Mouse (Mus musculus) CD4-positive helper T cell, adult 2 months (primary cell): ENCODE data around the gene Amn1.
A peak's percentile ranks its signal among the peaks of the same experiment; 100 is the strongest.
"Not testable (repeated sequence)": the region's sequence is repeated elsewhere in the genome, so short reads cannot be mapped to it uniquely, and the experiment has no call there.

ENCODE experiments used
- DNase-seq: peaks from one replicate; pipeline ENCODE4 v3.0.0-alpha.2; 2012; ENCODE audit warnings: low read depth, missing footprints, low spot score

The Amn1 gene

DNA sequence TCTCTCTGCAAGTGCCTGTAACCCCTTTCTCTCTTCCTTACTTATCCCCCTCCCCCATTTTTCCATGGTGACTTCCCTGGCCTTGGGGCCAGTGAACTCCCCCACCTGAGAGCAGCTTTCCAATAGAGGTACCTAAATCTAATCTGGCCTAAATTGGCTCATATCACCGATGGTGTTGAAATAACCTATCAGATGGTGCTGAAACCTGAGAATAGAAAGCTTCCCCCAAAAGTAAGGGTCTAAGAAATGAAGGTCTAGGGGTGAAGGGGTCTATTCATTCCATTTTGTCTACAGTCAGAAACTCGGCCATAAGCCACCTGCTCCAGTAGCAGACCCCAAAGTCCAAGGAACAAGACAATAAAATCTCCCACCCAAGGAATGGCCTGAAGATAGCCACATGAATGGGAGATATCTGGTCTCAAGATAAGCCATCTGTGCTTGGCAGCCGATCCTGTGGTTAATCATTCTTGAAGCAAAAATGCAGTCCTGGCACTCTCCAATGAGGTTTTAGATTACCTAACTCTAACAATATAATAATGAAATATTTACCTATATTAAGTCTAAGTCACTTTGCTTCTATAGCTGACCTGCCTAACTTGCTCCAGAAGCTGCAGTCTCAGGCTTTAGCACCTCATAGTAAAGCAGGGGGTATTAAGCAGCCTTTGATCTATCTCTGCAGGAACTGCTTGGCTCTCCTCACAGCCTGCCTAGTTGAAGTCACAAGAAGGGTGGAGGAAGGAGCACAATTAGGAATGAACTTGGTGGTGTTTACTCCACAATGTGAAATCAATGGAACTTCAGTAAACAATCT lies 33.3 kb downstream of the Amn1 start:
- no peak for DNase-seq

DNA sequence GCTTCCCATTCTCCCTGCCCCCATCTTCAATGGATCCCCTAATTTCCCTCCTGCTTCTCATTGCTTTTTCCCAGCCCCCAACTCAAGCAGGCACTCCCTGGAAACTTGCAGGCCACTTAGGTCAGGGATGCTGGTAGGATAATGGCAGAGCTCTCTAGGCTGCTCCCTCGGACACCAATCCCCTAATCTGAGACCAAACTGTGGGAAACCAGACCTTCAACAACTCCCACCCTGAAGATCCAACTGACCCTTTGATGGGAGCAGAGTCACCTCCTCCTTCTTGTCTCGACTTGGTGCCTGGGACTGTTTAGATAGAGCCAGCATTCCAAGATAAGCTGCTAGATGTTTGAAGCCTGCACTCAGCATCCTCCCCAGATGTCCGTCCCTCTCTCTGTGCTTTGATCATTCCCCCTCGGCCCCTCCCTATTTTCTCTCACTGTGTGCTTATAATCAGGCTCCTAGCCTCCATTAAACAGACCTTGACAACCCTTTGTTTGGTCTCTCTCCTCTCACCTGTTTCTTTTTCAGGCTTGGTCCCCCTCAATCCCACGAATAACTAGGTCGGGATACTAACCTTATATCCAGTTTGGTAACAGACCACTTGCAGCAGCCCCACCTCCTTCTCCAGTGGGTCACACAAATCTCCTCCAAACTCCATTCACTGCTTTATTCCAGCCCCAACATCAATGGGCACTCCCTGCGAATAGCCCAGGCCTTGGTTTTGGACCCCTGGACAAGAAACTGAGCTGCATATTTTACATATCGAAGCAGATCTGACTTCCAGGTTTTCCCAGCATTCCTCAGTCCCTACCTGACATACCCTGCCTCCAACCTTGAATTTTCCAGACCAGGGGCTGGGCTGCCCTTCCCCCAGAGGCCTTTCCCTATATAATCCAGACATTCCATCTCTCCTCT lies 34.1 kb downstream of the Amn1 start:
- no peak for DNase-seq

DNA sequence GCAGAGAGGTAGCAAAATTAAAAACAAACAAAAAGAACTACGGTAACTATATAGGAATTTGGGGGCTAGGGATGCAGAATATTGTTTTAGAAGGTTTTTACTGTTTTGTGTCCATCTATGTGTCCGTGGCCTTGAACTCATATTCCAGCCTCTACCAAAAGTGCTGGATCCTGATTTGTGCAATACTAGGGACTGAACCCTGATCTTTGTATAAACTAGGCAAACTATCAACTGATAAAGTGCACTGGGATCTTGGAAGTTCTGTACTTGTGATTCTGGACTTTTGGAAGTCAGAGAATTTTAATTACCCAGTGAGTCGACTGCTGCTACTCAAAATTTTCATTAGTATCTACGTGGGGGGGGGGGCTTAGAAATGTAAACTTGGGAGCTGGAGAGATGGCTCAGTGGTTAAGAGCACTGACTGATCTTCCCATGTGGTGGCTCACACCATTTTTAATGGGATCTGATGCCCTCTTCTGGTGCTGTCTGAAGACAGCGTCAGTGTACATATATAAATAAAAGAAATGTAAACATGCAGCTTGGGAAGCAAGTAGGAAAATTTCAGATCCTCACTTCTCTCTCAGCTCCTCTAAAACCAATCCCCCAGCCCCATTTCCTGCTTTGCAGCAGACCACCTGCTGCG lies 34.9 kb downstream of the Amn1 start:
- DNase-seq, result no peak

DNA sequence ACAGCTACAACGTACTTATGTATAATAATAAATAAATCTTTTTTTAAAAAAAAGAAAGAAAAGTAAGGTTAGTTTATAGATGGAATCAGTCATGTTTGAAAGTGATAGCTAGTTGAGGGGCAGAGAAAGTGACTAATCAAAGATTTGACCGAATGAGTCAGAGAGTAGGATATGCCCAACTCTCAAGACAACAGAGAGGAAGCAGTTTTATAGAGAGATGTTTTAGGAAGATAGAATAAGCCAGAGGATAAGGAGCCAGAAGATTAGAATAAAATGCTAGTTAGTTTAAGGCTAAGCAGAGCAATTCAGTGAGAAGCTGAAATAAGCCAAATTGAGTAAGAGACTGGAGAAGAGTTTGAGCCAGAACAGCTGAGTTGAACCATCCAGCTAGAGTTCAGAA lies 36.4 kb downstream of the Amn1 start:
- no peak for DNase-seq

DNA sequence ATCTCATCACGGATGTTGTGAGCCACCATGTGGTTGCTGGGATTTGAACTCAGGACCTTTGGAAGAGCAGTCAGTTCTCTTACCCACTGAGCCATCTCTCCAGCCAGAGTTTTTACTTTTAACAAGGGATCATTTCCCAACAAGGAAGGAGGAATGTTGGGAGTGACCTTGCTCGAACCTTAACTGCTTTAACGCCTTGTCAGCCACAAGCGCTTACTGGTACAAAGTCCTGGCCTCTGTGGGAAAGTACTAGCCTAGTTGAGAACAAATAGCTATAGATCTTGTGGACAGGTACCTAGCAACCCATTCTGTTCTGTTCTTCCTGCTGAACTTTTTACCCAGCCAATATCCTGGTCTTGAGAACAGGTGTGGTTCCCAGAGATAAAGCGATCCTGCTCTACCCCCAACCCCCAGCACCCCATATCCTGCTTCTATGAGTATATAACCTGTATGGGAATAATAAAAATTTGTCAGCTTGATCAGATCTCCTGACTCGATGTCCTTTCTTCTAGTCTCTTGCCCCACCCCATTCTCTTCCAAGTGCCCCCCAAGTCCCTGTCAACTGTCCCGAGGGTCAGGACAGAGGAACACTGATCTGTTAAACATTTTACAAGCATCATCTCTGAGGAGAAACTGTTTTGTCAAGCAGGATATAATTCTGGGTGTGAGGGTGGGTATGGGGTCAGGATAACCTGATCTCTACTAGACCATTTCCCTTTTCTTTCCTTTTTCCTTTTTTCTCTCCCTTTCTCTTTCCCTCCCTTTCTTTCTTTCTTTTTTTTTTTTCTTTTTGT lies 39.9 kb downstream of the Amn1 start:
- no peak for DNase-seq

DNA sequence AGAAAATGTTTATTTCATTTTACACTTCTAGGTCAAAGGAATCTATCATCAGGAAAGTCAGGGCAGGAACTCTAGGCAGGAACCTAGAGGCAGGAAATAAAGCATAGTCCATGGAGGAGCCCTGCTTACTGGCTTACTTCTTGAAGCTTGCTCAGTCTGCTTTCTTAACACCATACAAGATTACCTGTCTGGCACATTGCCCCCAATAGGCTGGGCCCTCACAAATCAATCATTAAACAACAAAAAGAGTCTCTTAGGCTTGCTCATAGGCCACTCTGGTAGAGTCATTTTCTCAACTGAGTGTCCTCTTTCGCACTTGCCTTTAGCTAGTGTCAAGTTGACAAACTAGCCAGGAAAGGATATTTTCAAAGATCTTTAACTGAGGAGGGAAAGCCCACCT lies 43.4 kb downstream of the Amn1 start:
- no peak for DNase-seq

DNA sequence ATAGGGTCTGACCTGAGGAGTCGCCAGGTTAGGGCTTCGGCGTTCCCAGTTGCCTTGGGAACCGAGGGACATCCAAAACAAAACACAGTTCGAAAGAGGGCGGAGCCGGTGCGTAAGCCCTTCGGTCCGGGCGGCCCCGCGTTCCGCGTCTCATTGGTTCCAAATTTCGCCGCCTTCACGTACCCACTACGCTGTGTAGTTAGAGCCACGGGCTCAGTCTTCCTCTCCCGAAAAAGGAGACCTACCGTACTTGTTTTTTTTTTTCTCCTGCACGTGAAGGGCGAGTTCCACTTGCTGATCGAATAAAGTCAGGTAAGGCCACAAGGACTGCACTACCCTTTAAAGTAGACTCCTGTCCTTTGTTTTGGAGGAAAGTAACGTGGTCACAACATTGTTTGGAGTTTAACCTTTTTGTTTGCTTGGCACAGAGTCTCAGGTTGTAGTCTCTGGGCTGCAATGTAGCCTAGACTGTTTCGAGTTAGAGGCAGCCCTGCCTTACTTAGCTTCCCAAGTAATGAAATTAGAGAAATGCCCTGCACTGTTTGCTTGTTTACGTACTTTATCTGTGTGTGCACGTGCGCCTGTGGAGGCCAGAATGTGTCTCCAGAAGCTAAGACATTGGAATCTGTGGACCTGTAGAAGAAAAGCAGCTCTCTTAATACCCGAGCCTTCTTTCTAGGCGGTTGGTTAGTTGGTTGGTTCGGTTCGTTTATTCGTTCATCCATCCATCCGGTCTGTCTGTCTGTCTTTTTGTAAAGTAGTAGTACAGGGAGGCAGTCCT lies 46.9 kb downstream of the Amn1 start:
- DNase-seq, result peak; percentile 90

DNA sequence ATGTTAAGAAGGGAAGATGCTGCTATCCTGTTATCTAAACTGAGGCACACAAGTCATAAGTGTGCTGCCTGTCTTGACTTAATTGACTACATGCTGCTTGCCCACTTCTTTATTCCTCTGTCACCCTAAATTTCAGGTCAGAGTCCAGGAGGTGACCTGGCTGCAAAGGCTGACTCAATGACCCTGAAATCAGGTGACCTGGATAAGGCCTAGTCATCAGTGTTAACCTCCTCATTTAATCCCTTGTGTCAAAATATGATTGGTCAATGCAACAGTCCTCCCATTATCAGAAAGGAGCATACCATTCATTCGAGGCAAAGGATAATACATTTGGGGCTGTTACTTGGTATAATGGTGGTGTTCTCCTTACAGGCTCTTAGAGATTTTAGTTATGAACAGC lies 49.0 kb downstream of the Amn1 start, which contains the start of gene Etfbkmt:
Gene Etfbkmt, plus strand, starts transcription at position 379 of the 400 bp plus-strand sequence.
- DNase-seq, result no peak

DNA sequence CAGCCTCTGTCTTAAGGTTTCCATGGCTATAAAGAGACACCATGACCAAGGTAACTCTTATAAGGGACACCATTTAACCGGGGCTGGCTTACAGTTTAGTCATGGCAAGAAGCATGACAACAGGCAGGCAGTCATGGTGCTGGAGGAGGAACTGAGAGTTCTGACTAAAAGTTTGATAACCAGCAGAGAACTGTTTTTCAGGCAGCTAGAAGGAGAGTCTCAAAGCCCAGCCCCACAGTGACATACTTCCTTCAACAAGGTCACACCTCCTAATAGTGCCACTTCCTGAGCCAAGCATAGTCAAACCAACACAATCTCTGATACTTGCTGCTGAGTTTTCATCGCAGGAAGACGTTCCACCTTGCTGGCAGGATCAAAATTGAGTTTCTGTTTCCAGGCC lies 49.5 kb downstream of the Amn1 start:
- DNase-seq, result no peak

DNA sequence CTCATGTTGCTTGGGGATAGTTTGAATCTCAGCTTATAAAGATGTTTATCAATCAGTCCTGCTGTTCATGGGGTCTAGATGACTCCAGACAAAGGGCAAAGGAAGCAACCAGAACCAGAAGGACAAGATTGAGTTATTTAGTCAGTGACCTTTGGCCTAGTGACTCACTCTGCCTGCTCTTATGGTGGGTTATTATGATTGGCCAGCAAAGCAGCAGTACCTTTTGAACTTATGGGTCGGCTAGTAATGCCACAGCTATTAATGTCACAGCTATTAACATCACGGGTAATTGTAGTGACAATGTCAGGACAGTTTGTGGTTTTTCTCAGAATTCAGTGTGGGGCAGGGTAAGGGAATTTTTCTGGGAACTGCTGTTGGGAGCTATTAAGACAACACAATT lies 50.6 kb downstream of the Amn1 start:
- no peak for DNase-seq

DNA sequence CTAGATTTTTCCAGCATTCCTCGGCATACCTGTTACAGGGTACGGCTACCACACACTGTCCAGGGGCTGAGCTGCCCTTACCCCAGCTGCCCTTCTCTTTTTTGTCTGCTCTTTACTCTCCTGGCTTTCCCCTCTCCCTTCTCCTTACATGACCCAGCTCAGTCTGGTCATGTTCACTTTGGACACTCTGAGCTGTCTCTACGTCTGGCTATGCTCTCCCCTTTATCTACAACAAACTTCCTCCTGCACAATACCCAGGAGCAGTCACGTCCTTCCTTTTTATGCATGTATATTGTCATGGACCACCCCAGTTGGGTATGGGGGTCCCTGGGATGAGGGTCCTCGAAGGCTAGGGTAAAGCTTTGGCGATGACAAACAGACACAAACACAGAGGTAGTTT lies 52.9 kb downstream of the Amn1 start:
- no peak for DNase-seq

DNA sequence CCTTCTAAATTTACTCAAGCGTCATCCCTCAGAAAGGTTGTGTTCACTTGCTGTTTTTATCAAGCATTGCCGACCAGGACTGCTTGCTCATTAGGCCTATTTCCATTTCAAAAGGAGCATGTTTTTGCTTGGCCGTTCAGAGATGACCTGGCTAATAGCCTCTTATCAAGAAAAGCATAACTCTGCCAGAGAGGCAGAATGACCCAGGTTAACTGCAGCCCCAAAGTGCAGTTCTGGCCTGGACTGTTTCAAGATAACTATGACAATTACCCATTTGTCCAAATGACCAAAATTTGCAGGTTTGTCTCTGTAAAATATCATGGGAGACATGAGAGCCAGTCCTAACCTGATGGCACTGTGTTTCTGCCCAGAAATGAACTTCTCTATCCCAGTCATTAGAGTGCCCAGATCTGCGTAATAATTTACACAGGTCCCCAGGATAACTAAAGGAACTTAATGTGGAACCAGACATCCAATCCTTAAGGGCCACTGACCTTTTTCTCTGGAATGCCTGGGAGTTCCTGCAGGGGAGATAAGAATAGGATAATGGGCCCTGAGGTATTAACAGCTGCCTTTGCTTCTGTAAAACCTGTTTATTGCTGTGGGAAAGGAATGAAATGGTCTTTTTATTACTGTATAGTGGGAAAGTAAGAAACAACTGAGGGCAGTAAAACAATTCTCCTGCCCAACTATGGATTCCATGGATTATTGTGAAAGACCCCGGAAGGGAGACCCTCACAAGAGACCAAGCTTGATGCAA lies 53.9 kb downstream of the Amn1 start:
- no peak for DNase-seq

DNA sequence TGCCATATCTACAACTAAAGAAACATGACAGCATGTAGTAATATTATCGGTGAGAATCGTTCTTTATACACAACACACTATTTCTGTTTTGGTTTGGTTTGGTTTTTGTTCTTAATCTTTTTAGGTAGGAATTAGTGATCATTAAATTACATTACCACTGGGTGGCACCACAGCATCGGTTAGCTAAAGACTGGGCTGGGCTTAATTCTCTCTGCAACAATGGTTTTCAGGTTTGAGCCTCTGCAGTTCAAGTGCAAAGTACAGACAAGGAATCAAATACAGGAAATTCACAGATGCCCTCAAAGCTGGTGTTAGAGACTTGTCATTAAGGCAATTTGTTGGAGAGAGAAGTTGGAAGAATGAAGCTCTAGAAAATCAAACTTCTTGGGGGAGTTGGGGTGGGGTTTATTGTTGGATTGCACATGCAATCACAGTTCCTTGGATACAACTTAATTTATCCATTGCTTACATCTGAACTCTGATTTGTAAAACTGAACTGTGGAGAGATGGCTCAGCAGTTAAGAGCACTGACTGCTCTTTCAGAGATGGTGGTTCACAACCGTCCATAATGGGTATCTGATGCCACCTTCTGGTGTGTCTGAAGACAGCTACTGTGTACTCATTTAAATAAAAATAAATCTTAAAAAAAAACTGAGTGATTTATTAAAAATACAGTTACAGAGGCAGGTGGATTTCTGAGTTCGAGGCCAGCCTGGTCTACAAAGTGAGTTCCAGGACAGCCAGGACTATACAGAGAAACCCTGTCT lies 56.0 kb downstream of the Amn1 start:
- peak; percentile 79 for DNase-seq

DNA sequence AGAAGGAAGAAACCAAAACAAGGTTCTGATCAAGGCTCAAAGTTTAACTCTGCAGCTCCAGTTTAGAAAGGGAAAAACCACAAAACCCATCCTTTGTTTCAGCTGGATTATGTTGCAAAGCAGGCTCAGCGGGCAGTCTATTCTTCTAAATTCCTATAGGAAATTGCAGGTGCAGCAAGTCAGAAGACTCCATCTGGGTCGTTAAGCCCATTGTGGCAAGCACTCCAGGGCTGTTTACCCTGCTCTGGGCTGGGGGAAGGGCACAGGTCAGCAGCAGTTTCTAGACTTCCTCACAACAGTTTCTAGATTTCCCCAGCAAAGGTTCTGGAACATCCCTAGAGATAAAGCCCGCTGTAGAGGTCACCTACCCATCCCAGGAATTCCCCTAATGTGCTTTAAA lies 57.4 kb downstream of the Amn1 start:
- no peak for DNase-seq

DNA sequence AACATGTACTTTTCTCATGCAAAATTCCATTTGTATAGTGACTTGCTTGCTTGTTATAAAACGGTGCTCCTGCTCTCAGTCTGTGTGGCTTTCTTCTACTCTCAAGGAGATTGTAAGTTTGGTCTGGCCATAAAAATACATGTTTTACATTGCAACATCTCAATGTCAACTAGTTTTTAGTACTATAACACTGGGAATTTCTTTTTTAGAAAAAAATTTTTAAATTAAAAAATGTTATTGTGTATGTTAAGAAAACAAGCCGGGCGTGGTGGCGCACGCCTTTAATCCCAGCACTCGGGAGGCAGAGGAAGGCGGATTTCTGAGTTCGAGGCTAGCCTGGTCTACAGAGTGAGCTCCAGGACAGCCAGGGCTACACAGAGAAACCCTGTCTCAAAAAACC lies 58.6 kb downstream of the Amn1 start, which contains the start of gene Gm10203:
Gene Gm10203, plus strand, starts transcription at position 301 of the 400 bp plus-strand sequence.
- DNase-seq, result not testable (repeated sequence)

DNA sequence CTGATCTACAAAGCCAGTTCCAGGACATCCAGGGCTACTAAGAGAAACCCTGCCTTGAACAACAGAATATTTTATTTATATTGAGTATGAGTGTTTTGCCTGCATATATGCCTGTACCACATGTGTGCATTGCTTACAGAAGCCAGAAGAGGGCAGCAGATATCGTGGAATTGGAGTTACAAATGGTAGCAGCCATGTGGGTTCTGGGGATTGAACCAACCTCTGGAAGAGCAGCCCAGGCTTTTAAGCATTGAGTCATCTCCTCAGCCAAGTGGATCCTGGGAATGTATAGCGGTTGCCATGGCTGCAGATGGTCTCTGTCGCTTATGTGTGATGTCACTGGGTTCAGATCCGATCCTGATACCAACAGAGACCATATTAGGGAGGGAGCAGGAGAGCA lies 61.8 kb downstream of the Amn1 start:
- DNase-seq, result peak; percentile 50

DNA sequence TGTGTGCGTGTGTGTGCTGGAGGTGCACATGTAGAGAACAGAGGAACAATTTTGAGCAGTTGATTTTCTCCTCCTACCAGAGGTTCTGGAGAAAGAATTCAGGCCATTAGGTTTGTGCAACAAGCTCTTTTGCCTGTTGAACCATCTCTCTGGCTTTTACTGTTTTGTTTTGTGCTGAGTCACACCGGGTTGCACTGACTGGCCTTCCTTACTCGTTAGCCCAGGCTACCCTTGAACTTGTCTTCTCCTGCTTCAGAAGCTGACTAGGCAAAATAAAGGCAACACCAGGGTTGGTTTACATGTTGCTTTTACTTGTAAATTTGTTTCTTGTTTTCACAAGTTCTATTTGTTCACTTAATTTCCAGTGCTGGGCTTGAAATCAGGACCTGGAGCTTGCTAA lies 65.5 kb downstream of the Amn1 start:
- DNase-seq, result no peak

DNA sequence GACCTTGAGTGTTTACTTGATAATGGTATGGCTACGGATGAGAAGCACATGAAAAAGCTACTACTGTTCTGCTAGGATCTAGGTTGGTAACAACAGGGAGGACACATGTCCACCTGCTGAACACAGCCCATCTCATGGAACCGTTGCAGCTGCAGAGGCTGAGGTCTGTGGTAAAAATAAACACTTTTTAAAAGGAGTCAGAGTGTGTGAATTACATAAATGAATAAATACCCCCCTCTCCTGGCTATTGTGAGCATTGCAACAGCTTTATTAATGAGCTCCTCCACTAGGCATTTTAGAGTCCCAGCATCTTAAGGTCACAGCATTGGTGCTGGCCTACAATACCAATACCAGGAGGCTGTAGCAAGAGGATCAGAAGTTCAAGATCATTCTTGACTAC lies 68.7 kb downstream of the Amn1 start:
- DNase-seq, result peak; percentile 49

DNA sequence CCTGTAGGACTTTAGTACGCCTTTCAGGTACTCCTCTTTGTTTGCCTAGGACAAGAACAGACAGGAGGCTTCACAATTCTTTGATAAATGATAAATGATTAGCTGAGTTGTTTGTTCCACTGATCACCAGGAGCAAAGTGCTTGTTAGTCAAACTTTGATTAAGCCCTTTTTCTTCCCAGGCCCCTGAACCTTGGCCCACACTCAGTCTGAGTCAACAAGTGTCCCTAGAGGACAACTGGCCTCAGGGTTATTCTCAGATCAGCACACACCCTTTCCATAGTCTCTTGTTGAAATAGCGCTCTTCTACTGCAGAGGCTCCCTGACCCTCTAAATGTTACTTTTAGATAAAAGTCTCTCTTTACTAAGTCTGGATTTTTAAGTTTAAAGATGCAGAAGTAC lies 69.6 kb downstream of the Amn1 start:
- no peak for DNase-seq
